Mouse (Mus musculus) bone marrow macrophage, adult 2 months (primary cell): ENCODE measurements around the gene Gm10037.

ENCODE experiments used
- CTCF ChIP-seq: IDR thresholded peaks from 2 replicates; pipeline ENCODE4 v1.5.1; 2012; ENCODE audit warnings: low read depth, mild to moderate bottlenecking, low read length, moderate library complexity
- POLR2A ChIP-seq: IDR thresholded peaks from 2 replicates; pipeline ENCODE4 v1.6.1; 2012; ENCODE audit warnings: mild to moderate bottlenecking, low read depth, low read length, borderline replicate concordance

DNA sequence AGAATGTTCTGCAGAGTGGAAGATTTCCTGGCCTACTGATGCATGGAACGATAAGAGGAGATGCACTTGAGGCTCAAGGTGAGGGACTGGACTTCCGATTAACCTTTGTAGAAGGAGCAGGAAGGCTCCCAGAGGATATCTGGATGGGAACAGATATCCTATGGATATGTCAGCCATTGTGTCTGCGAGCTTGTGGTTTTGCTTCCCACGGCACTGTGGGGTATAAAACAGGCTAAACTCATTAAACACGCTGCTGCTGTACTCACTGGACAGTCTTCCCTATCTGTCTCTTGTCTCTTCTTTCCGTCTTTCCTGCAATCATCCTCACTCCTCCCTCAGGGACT is 12.8 kb downstream of the Gm10037 start:
- TF ChIP-seq POLR2A (no peak), CTCF (no peak)
